Mouse (Mus musculus): ENCODE measurements at regions not wholly inside any gene's neighbourhood (a gene's known extent, or its start where the extent isn't known, plus 50 kb on each side); places are given as distances from the start of the nearest gene placed in this dataset.
A peak's percentile ranks its signal among the peaks of the same experiment; 100 is the strongest.

GRCm38 (mm10) chr7:130030711-130031110 is 439.0 kb downstream of the Wdr11 start:
- DNase-seq (ENCODE audit: extremely low spot score, low spot score), result no peak

GRCm38 (mm10) chr7:130036235-130036634 is 444.6 kb downstream of the Wdr11 start:
- DNase-seq (ENCODE audit: extremely low spot score, low spot score), result no peak

GRCm38 (mm10) chr7:130036845-130037572 is 445.3 kb downstream of the Wdr11 start:
- no peak for DNase-seq (ENCODE audit: extremely low spot score, low spot score)

- DNase-seq (ENCODE audit: extremely low spot score, low spot score), result no peak
Observed at GRCm38 (mm10) chr7:130037573-130037925, 445.9 kb downstream of the Wdr11 start.

GRCm38 (mm10) chr7:130040596-130040995 is 448.9 kb downstream of the Wdr11 start:
- DNase-seq (ENCODE audit: extremely low spot score, low spot score), result no peak

GRCm38 (mm10) chr7:130041402-130041965 is 449.8 kb downstream of the Wdr11 start:
- no peak for DNase-seq (ENCODE audit: extremely low spot score, low spot score)

- no peak for DNase-seq (ENCODE audit: extremely low spot score, low spot score)
Observed at GRCm38 (mm10) chr7:130042296-130042910, 450.7 kb downstream of the Wdr11 start.

GRCm38 (mm10) chr7:130043397-130044234 is 452.0 kb downstream of the Wdr11 start:
- no peak for DNase-seq (ENCODE audit: extremely low spot score, low spot score)

GRCm38 (mm10) chr7:130044235-130044553 is 452.5 kb downstream of the Wdr11 start:
- no peak for DNase-seq (ENCODE audit: extremely low spot score, low spot score)

- no peak for DNase-seq (ENCODE audit: extremely low spot score, low spot score)
Observed at GRCm38 (mm10) chr7:130044581-130044980, 452.9 kb downstream of the Wdr11 start.

- DNase-seq (ENCODE audit: extremely low spot score, low spot score), result no peak
Observed at GRCm38 (mm10) chr7:130046086-130046485, 454.4 kb downstream of the Wdr11 start.

GRCm38 (mm10) chr7:130047293-130048034 is 455.8 kb downstream of the Wdr11 start:
- DNase-seq (ENCODE audit: extremely low spot score, low spot score), result no peak

GRCm38 (mm10) chr7:130048106-130048772 is 456.6 kb downstream of the Wdr11 start:
- no peak for DNase-seq (ENCODE audit: extremely low spot score, low spot score)

GRCm38 (mm10) chr7:130049461-130049860 is 457.8 kb downstream of the Wdr11 start:
- no peak for DNase-seq (ENCODE audit: extremely low spot score, low spot score)

GRCm38 (mm10) chr7:130050120-130050519 is 458.5 kb downstream of the Wdr11 start:
- DNase-seq (ENCODE audit: extremely low spot score, low spot score), result no peak

GRCm38 (mm10) chr7:130052376-130052775 is 460.7 kb downstream of the Wdr11 start:
- DNase-seq (ENCODE audit: extremely low spot score, low spot score), result no peak

- no peak for DNase-seq (ENCODE audit: extremely low spot score, low spot score)
Observed at GRCm38 (mm10) chr7:130057708-130058107, 462.5 kb downstream of the Ate1 start.

- no peak for DNase-seq (ENCODE audit: extremely low spot score, low spot score)
Observed at GRCm38 (mm10) chr7:130058267-130058666, 461.9 kb downstream of the Ate1 start.

- DNase-seq (ENCODE audit: extremely low spot score, low spot score), result no peak
Observed at GRCm38 (mm10) chr7:130059684-130060607, 460.2 kb downstream of the Ate1 start.

- DNase-seq (ENCODE audit: extremely low spot score, low spot score), result peak; percentile 43
Observed at GRCm38 (mm10) chr7:130064500-130064899, 455.7 kb downstream of the Ate1 start.

All from neural tube, embryonic 10.5 days (tissue).